Mouse (Mus musculus) MN1 (cell line): ENCODE data around the gene Paqr5.

Experiments used
- DNase-seq: peaks from one replicate; pipeline ENCODE4 v3.0.0-alpha.2; 2016; ENCODE audit warnings: low spot score

Gene Paqr5

GRCm38 (mm10) chr9:61910526-61911256 lies 116.0 kb downstream of the Paqr5 start:
- no peak for DNase-seq

GRCm38 (mm10) chr9:61909633-61910032 lies 117.0 kb downstream of the Paqr5 start:
- DNase-seq, result no peak

- no peak for DNase-seq
Measured at GRCm38 (mm10) chr9:61908832-61909407, 117.7 kb downstream of the Paqr5 start.

GRCm38 (mm10) chr9:61908341-61908740 lies 118.3 kb downstream of the Paqr5 start:
- no peak for DNase-seq

GRCm38 (mm10) chr9:61907621-61908295 lies 118.9 kb downstream of the Paqr5 start:
- DNase-seq, result no peak

- DNase-seq, result no peak
Measured at GRCm38 (mm10) chr9:61906912-61907311, 119.7 kb downstream of the Paqr5 start.

- no peak for DNase-seq
Measured at GRCm38 (mm10) chr9:61905576-61905975, 121.1 kb downstream of the Paqr5 start.

GRCm38 (mm10) chr9:61904201-61904600 lies 122.5 kb downstream of the Paqr5 start:
- DNase-seq, result no peak
